Mouse (Mus musculus) embryonic fibroblast, embryonic 13.5 days (primary cell): ENCODE results near the gene Ctdsp2. TPM values are rescaled to one million over a fixed set of nuclear protein-coding genes. Genes with fewer than 3 reads are reported as not detected.

Source experiments
- H3K27ac ChIP-seq: 2 replicates; pipeline ENCODE4 v1.5.1; 2012; ENCODE audit warnings: low read length, control low read depth, inconsistent platforms; ENCODE audit not compliant: insufficient read depth
- H3K4me1 ChIP-seq: 2 replicates; pipeline ENCODE4 v1.6.1; 2011; ENCODE audit warnings: low read length; ENCODE audit not compliant: control insufficient read depth, insufficient read depth
- H3K4me3 ChIP-seq: 2 replicates; pipeline ENCODE4 v1.5.1; 2011; ENCODE audit warnings: mild to moderate bottlenecking, control low read depth, low read length; ENCODE audit not compliant: insufficient read depth
- CTCF ChIP-seq: IDR thresholded peaks from 2 replicates; pipeline ENCODE4 v1.5.1; 2011; ENCODE audit warnings: mild to moderate bottlenecking, control low read depth, low read length, moderate library complexity, borderline replicate concordance; ENCODE audit not compliant: insufficient read depth
- POLR2A ChIP-seq: IDR thresholded peaks from 2 replicates; pipeline ENCODE4 v1.6.1; 2011; ENCODE audit warnings: low read depth, mild to moderate bottlenecking, control low read depth, low read length, moderate library complexity
- polyA plus RNA-seq: library from polyadenylated mRNA; stranded (reverse); fragments of >200 nt; gene quantifications from 2 replicates; pipeline ENCODE4 v1.2.4, GENCODE M21; 2011; ENCODE audit warnings: low read depth; ENCODE audit not compliant: missing spikeins, insufficient read length

The Ctdsp2 gene
- polyA plus RNA-seq, 1 experiment, result 208 TPM

DNA sequence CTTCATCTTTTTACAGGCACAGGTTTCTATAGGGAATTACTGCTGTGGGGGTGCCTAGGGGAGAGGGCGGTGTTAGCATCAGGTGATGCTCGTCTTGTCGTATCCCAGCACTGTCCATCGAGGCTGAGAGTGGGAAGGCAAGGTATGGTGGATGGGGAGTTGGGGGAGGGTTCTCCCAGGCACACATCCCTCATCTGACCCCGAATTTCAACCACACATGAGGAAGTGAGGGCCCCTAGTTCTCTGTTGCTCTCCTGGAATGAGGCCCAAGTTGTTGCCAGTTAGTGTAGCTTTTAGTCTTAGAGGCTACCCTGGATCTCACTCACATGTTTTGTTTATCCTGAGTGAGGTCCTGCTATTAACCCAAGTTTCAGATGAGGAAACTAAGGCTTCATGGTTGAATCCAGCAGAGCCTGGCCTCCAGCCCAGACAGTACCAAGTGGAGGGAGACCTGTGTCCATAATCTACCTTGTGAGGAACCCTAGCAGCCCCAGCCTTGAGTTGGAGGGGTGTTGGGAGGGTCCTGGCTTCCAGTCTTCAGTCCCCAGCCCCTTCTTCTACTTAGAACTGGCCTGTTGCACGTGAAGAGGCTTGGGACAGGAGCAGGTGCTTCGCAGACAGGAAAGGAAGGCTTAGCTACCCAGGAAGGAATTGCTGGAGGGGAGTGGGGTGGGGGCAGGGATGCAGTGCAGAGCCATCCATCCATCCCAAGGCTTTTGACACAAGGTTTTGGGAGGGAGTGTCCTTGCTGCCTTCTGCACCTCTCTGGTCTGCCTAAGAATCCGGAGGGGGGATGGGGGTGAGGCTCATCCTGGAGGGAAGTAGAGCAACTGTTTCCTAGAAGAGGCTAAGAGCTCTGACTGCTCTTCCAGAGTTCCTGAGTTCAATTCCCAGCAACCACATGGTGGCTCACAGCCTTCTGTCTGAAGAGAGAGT, 8.9 kb downstream of the Ctdsp2 start:
- H3K4me1 ChIP-seq, result peaks cover 24% of the 10 kb centered on the region
- peak overlapping the region; percentile 36; the same call in 1 of the 2 replicates for H3K27ac ChIP-seq
- H3K4me3 ChIP-seq, result no peak overlapping the region

DNA sequence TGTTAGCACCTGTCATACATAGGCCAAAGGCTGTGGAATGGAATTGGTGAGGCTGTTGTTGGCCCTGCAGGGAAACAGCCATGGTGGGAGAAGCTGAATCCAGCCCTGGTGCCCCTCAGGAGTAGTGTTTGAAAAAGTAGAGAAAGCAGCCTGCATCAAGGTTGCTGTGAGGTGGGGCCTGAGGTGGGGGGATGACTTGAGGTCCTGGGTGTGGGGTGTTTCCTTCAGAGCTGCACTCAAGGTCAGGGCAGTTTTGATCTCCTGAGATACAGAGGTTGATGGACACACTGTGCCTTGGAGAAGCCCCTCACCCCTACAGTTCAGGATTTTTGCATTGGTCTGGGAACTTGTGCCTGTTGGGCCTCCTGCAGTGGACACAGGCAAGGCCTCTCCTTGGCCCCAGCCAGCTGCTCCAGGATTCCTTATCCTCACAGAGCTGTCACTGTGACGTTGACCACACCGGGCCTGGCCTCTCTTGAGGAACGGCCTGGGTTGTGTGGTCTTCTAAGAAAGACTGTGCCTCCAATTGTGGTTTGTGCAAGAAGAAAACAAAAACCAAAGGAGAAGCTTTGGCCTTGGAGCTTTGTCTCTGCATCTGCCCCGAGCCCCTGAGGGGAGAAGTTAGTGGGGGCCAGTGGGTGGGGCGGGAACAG, 10.1 kb downstream of the Ctdsp2 start:
- H3K4me1 ChIP-seq, result peaks cover 17% of the 10 kb centered on the region
- TF ChIP-seq POLR2A (no peak), CTCF (no peak)
- H3K4me3 ChIP-seq, result no peak overlapping the region
- no peak overlapping the region for H3K27ac ChIP-seq

More for the DNA sequence above, 8.9 kb downstream of the Ctdsp2 start:
- TF ChIP-seq CTCF, result no peak
- no peak for TF ChIP-seq POLR2A

DNA sequence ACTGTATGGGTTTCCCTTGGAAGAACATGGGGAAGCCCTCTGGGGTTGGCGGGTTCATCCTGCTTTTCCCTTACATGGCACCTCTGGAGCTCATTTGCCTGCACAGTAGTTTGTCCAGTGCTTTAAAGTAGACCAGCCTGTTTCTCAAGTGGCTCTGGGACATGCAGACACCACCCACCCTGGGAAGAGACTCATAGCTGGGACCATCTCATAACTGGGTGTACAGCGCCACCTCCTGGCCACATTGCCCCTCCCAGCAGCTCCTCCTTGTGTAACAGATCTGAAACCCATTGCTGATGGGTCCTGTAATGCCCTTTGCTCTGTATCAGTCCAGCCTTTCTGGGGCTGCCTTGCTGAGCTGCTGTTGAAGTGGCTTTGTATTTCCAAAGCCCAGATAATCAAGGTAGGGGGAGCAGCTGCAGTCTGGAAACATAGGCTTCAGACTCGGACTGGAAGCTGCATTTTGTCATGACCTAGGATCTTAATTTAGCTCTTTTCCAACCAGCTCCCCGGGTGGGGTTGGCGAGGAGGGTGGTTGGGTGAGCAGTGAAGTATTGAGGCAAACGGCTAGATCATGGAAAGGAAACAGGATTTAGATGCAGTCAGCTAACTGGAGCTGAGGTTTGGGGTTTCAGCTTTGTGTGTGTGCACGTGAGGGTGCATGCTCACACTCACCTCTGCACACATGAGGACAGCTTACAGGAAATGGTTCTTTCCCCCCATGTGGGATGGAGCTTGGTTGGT, 12.0 kb downstream of the Ctdsp2 start:
- no peak overlapping the region for H3K4me3 ChIP-seq
- no peak for TF ChIP-seq POLR2A
- peak; percentile 91 for TF ChIP-seq CTCF
- no peak overlapping the region for H3K27ac ChIP-seq
- H3K4me1 ChIP-seq, result peaks cover 9% of the 10 kb centered on the region; the same call in 1 of the 2 replicates

DNA sequence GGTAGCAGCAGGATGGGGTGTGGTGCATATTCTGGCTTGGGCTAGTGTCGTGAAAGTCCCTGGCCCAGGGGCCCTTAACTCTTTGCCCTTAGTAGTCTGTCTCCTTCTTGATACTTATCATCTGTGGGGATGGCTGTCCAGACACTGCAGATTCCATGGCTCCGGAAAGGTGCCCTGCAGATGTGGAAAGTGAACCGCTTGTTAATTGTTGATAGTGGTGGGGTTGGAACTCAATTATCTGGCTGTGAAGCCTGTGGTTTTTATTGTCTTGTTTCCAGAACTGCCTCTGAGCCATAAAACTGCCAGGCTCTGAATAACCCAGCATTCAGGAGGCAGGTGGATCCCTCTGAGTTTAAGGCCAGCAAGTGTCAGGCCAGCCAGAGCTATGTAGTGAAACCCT, 13.2 kb downstream of the Ctdsp2 start:
- Histone ChIP-seq H3K4me3 (no peak overlapping the region), H3K27ac (no peak overlapping the region), H3K4me1 (peaks cover 5% of the 10 kb centered on the region; the same call in 1 of the 2 replicates)
- no peak for TF ChIP-seq POLR2A
- no peak for TF ChIP-seq CTCF

DNA sequence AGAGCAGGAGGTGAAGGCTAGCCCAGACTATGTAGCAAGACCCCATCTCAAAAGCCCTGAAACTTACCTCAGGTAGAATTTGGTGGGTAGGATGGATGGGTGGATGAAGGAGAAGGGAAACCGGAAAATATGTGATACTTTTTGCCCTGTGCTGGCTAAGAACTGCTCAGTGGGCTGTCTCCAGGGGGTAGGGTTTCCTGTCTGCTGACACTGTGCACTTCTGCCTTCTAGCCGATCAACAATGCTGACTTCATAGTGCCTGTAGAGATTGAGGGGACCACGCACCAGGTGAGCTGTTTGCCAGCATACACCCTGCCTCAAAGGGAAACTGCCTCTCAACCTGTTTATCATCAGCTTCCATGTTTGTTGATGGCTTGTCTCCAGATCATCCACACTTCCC, 15.1 kb downstream of the Ctdsp2 start:
- no peaks in the 10 kb centered on the region for H3K4me1 ChIP-seq
- no peak overlapping the region for H3K27ac ChIP-seq
- H3K4me3 ChIP-seq, result no peak overlapping the region
- TF ChIP-seq CTCF, result no peak
- no peak for TF ChIP-seq POLR2A

DNA sequence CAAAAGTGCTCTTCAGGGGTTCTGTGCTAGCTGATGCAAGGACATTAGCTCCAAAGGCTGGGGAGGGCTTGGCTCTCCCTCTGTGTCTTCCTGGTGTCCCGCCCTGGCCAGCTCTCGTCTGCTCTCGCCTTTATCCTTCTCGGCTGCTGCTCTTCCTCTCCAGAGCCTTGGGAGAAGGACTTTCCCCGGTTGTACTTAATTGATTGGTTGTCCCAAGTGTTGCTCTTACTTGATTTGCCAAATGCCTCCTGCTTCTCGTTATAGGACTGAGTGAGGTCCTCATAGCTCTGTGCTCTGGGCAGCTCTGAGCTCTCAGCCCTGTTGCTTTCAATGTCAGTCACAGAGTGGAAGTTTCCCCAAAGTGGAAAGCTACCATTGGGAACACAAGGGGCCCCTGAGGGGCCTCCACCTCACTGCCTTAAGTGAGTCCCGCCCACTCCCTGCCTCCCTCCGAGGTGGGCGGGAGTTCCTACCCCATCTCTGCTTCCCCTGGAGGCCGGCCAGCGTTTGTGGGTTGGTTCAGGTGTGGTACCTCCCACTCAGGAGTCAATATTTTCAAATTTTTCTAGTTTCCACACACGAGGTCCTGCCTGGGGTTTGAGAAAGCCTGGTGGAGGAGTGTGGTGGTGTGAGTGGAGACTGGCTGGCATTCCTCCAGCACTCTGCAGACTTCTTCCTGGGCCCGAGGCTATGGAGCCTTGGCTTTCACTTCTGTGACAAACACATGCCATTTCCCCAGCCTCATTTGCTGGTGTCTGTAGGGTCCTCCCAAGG, 19.0 kb downstream of the Ctdsp2 start:
- Histone ChIP-seq H3K4me3 (no peak overlapping the region), H3K27ac (no peak overlapping the region), H3K4me1 (no peaks in the 10 kb centered on the region)
- no peak for TF ChIP-seq CTCF
- TF ChIP-seq POLR2A, result no peak

DNA sequence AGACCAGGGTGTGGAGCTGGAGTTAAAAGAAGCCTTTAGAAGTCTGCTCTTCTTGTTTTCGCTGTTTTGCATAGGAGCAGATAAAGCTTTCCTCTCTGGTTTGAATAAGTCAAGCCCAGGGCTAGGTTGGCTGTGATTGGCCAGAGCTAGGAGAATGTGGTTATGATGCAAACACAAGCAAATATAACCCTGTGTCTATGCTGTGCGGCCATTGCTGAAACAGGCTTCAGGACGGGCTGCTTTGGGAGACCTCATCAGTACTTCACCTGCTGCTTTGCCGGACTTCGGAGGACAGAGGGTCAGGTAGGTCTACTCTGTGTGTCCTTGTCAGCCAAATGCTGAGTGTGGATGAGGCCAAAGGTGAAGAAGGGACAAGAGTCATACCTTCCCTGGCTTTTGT, 22.0 kb downstream of the Ctdsp2 start, which contains the start of gene Avil:
Gene Avil, plus strand, starts transcription at position 181 of the 400 bp plus-strand sequence.
- no peak for TF ChIP-seq CTCF
- no peak for TF ChIP-seq POLR2A
- no peak within 1 kb of the TSS for H3K27ac ChIP-seq

DNA sequence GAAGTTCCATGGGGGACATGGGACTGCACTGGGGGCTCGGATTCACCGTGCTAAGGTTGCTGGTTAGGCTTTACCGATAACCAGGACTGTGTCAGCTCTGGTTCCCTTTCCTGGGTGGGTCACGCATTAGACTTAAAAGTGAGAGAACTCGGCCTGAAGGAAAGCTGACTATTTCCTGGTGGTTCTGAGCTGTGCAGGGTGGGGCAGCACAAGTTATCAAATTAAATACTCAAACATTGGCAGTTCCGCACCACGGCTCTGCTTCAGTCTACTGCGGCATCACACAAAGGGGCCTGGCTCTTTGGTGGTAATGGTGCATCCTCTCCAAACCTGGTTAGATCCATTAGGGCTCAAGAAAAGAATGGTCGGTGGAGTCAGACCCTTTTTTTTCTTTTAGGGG, 22.8 kb downstream of the Ctdsp2 start:
- no peaks in the 10 kb centered on the region for H3K4me1 ChIP-seq
- TF ChIP-seq POLR2A (no peak), CTCF (no peak)
- H3K27ac ChIP-seq, result no peak overlapping the region
- H3K4me3 ChIP-seq, result no peak overlapping the region

More for the DNA sequence above, 22.0 kb downstream of the Ctdsp2 start, which contains the start of gene Avil:
- Histone ChIP-seq H3K4me3 (no peak within 1 kb of the TSS), H3K4me1 (no peaks in the 10 kb centered on the region)

DNA sequence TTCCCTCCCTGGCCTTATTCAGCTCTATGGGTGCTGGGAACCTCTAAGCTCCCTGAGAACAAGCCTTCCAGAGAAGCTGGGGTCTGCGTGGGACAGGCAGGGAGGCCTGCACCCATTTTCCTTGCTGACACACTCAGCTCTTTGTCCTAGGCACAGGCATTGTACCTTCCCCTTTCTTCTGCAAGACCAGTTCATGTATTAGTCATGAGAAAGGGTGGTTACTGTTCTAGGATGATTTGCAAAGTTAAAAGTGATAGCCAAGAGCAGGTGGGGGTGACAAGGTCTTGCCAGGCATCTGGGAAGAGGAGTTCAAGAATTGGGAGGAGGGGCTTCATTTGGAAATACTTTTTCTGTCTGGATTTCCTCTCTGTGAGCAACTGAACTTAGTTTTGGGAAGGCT, 23.5 kb downstream of the Ctdsp2 start:
- no peaks in the 10 kb centered on the region for H3K4me1 ChIP-seq
- no peak overlapping the region for H3K27ac ChIP-seq
- no peak for TF ChIP-seq CTCF
- TF ChIP-seq POLR2A, result no peak
- H3K4me3 ChIP-seq, result no peak overlapping the region
